ENCODE assay signal across 8 mouse cellular contexts in genomic region chr17:47793377-47793776, GRCm38 (mm10). TPM values are rescaled to one million over a fixed set of nuclear protein-coding genes. Genes with fewer than 3 reads are reported as not detected.
DNase-seq lines count a peak whose midpoint lies in the region; ATAC-seq lines count a peak whose summit lies in the region.

No protein-coding gene starts in this region.

- H3K27me3 ChIP-seq in embryonic facial prominence, embryonic 12.5 days: no peaks in the 10 kb centered on the region
- peaks cover 10% of the 10 kb centered on the region for H3K27me3 ChIP-seq in midbrain, embryonic 12.5 days

- 8% methylated on average over 9 of the region's 9 CpGs for WGBS in embryonic facial prominence, embryonic 12.5 days
- WGBS in midbrain, embryonic 12.5 days: 13% methylated on average over 9 of the region's 9 CpGs

- intact Hi-C loops in left cerebral cortex, postnatal 4 days (cut with DNase I): loop anchor here (5.0 kb wide), 2 partner anchors 69 to 309 kb away; no protein-coding TSS in a partner anchor

- peak; percentile 48; the same call in 1 of the 2 replicates for ATAC-seq in embryonic facial prominence, embryonic 12.5 days (ENCODE audit: insufficient number of reproducible peaks, insufficient read depth, low FRiP score, low TSS enrichment)
- ATAC-seq in midbrain, embryonic 12.5 days (ENCODE audit: low FRiP score, low read depth): peak; percentile 66

- H3K4me2 ChIP-seq in embryonic facial prominence, embryonic 12.5 days (replicated peaks): no peak overlapping the region
- H3K4me2 ChIP-seq in midbrain, embryonic 12.5 days (replicated peaks): no peak overlapping the region

- H3K9me3 ChIP-seq in embryonic facial prominence, embryonic 12.5 days: no peaks in the 10 kb centered on the region
- no peaks in the 10 kb centered on the region for H3K9me3 ChIP-seq in midbrain, embryonic 12.5 days

- DNase-seq in adrenal gland, postnatal 25 days: peak; percentile 90
- peak; percentile 90 to 91 for DNase-seq in heart, adult 18-20 months
- DNase-seq in kidney, adult 11 months: peak; percentile 80
- DNase-seq in left cerebral cortex, postnatal 4 days: peak; percentile 87
- DNase-seq in skeletal muscle tissue, adult 2 months (ENCODE audit: low read depth, low spot score): peak; percentile 77
- peak; percentile 70 for DNase-seq in yolk sac, embryonic 10.5 days (ENCODE audit: low spot score)

- no peak overlapping the region for H3K27ac ChIP-seq in embryonic facial prominence, embryonic 12.5 days
- H3K27ac ChIP-seq in midbrain, embryonic 12.5 days (replicated peaks): no peak overlapping the region

- no peaks in the 10 kb centered on the region for H3K36me3 ChIP-seq in embryonic facial prominence, embryonic 12.5 days
- H3K36me3 ChIP-seq in midbrain, embryonic 12.5 days: no peaks in the 10 kb centered on the region

- no peak overlapping the region for H3K4me3 ChIP-seq in embryonic facial prominence, embryonic 12.5 days
- H3K4me3 ChIP-seq in midbrain, embryonic 12.5 days: no peak overlapping the region

- no peak overlapping the region for H3K9ac ChIP-seq in embryonic facial prominence, embryonic 12.5 days
- no peak overlapping the region for H3K9ac ChIP-seq in midbrain, embryonic 12.5 days (replicated peaks)

- H3K4me1 ChIP-seq in embryonic facial prominence, embryonic 12.5 days: peaks cover 31% of the 10 kb centered on the region
- peaks cover 26% of the 10 kb centered on the region for H3K4me1 ChIP-seq in midbrain, embryonic 12.5 days

RNA-seq across cellular contexts. Expression of gene Mdfi, which starts 41.1 kb away (rescaled TPM):
- 2.4 TPM in 1 of 2 replicates, not detected in the other for total RNA-seq in adrenal gland, postnatal 25 days (2021)
- 35.6 and 49.2 TPM in 2 replicates for polyA plus RNA-seq in embryonic facial prominence, embryonic 12.5 days (2016; fragmentation: Nextera tagmentation; extraction: Ambion mirVana)
- 1 to 10 TPM in 1 of 2 experiments, under 1 TPM in 1; 0.40 to 1.3 TPM for total RNA-seq in heart, adult 18-20 months (2021)
- 1 to 10 TPM; 2.5 to 3.7 TPM for total RNA-seq in left cerebral cortex, postnatal 4 days (2021)
- 7.6 and 11.7 TPM in 2 replicates for polyA plus RNA-seq in midbrain, embryonic 12.5 days (2016; fragmentation: Nextera tagmentation; extraction: Ambion mirVana)

RNA-seq across cellular contexts. Expression of gene Tfeb, which starts 56.5 kb away (rescaled TPM):
- total RNA-seq in adrenal gland, postnatal 25 days (2021): 21.1 and 28.0 TPM in 2 replicates
- polyA plus RNA-seq in embryonic facial prominence, embryonic 12.5 days (2016; fragmentation: Nextera tagmentation; extraction: Ambion mirVana): 5.2 and 6.0 TPM in 2 replicates
- total RNA-seq in heart, adult 18-20 months (2021): 10 to 100 TPM; 35.0 to 40.0 TPM
- total RNA-seq in left cerebral cortex, postnatal 4 days (2021): 1 to 10 TPM; 5.0 to 5.7 TPM
- 3.0 and 3.1 TPM in 2 replicates for polyA plus RNA-seq in midbrain, embryonic 12.5 days (2016; fragmentation: Nextera tagmentation; extraction: Ambion mirVana)
